Mouse (Mus musculus): Measurements from ENCODE around the gene Gm2974. TPM values are rescaled to one million over a fixed set of nuclear protein-coding genes. Genes with fewer than 3 reads are reported as not detected.
A peak's percentile ranks its signal among the peaks of the same experiment; 100 is the strongest.
"Not testable (repeated sequence)": the region's sequence is repeated elsewhere in the genome, so short reads cannot be mapped to it uniquely, and the experiment has no call there.

Gm2974 gene
- total RNA-seq (2021): under 1 TPM in 1 of 2 experiments, not detected in 1; 0.30 TPM

GRCm38 (mm10) chr14:4182491-4183210 lies at the start of gene Gm2974:
TSS of gene Gm2974 (plus strand) at chr14:4182576.
- DNase-seq: peak; percentile 6 to 7
- intact Hi-C loops (cut with DNase I): not testable (repeated sequence)

GRCm38 (mm10) chr14:4141646-4142045 lies 40.7 kb upstream of the Gm2974 start:
- not testable (repeated sequence) for DNase-seq

GRCm38 (mm10) chr14:4164730-4165129 lies 17.6 kb upstream of the Gm2974 start, which contains the start of gene Gm3127:
TSS of gene Gm3127 (plus strand) at chr14:4165030.
- DNase-seq; intact Hi-C loops (cut with DNase I): not testable (repeated sequence)

More at GRCm38 (mm10) chr14:4141646-4142045, 40.7 kb upstream of the Gm2974 start:
- intact Hi-C loops (cut with DNase I): not testable (repeated sequence)

GRCm38 (mm10) chr14:4182030-4182429 lies 346 bp upstream of the Gm2974 start:
- DNase-seq; intact Hi-C loops (cut with DNase I): not testable (repeated sequence)

- DNase-seq; intact Hi-C loops (cut with DNase I): not testable (repeated sequence)
Measured at GRCm38 (mm10) chr14:4183375-4183774, 999 bp downstream of the Gm2974 start.

- DNase-seq; intact Hi-C loops (cut with DNase I): not testable (repeated sequence)
Measured at GRCm38 (mm10) chr14:4249331-4249730, 67.0 kb downstream of the Gm2974 start, which contains the start of gene Gm3138. TSS of gene Gm3138 (plus strand) at chr14:4249631.

Other genes starting within 250 kb of the Gm2974 start
- not detected for gene Gm3095, start 219.0 kb upstream of the Gm2974 start, total RNA-seq (2021)
- not detected for gene Gm3099, start 184.2 kb upstream of the Gm2974 start, total RNA-seq (2021)
- 1 to 10 TPM; 1.4 to 2.4 TPM for gene Gm5796, start 158.6 kb upstream of the Gm2974 start, total RNA-seq (2021)
- gene Gm3115, start 98.5 kb upstream of the Gm2974 start, total RNA-seq (2021): under 1 TPM; 0.36 to 0.42 TPM
- 1 to 10 TPM; 2.4 to 3.6 TPM for gene Gm8108, start 72.0 kb upstream of the Gm2974 start, total RNA-seq (2021)
- not detected for gene Gm3127, start 17.5 kb upstream of the Gm2974 start, total RNA-seq (2021)
- not detected for gene Gm3138, start 67.1 kb downstream of the Gm2974 start, total RNA-seq (2021)
- not detected for gene Gm3149, start 134.7 kb downstream of the Gm2974 start, total RNA-seq (2021)
- under 1 TPM; 0.42 to 0.45 TPM for gene 2610042L04Rik, start 152.2 kb downstream of the Gm2974 start, total RNA-seq (2021)
- not detected for gene Gm3159, start 214.9 kb downstream of the Gm2974 start, total RNA-seq (2021)
- gene Gm3164, start 232.9 kb downstream of the Gm2974 start, total RNA-seq (2021): under 1 TPM in 1 of 2 experiments, not detected in 1; 0.94 TPM
- not detected for gene Gm3173, start 248.4 kb downstream of the Gm2974 start, total RNA-seq (2021)

Measured in heart, postnatal 10 days (tissue).